Mouse (Mus musculus) kidney, adult 11 months (tissue): ENCODE measurements around the gene Max.
A peak's percentile ranks its signal among the peaks of the same experiment; 100 is the strongest.

ENCODE experiments used
- DNase-seq: peaks from one replicate; pipeline ENCODE4 v3.0.0; 2022

Gene Max

GRCm38 (mm10) chr12:76961932-76962891 lies at the start of gene Max:
Gene Max, minus strand, starts transcription at chr12:76962201.
- DNase-seq: peak; percentile 100

DNA sequence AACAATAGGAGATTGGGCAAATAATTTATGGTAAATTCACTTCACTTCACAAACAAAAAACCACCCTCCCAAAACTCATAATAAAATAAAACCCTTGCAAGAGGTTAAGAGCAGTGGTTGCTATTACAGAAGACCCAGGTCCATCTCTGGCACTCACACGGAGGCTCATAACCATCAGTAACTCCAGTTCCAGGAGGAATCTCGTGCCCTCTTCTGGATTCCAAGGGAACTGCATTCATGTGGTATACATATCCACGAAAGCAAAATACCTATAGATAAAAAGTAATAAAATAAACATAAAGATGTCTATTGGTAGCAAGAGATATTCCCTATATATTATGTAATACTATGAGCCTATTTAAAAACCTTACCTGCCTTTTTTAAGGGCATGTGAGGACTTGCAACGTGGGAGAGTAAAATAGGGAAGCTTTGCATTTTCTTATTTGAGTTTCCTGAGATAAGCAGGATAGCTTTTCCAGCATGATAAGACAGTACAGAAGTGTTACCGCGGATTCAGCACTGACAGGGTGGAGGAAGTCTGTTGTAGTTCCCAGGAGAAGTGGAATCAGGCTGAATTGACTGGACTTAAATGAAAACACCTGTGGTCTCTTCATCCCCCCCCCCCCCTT lies 49.2 kb upstream of the Max start:
- no peak for DNase-seq

DNA sequence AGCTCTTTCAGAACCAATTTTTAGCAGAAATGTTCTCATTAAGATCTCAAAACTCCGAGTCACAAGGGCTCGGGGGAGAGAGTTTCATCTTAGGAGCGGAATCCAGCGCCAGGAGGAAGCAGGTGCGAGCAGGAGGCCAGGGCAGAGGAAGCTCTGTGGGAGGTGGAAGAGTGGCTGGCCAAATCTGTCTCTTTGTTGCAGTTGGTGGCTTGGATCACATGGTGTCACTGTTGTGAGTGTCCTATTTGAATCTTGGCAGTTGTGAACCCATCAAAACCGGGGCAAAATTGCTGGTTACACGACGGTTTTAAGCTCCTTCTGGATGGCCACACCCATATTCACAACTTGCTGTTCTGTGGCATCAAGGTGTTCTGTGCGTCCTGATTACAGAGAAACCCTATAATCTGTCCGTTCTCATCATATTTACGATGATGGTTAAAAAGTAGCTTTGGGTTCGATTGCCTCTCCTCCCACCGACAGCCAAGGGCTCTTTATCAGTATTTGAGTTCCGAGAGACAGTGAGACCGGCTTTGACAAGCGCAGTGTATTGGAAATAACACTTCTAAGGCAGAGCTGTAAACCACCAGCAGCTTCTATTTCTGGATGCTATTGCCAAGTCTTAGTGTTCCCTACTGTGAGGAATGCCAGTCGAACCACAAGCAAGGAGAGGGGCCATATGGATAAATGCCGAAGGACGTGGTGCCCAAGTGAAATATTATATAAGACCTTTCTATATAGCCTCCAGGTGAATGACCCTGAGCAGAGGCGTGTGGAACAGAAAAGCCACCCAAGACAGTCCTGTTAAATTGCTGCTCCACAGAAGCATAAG lies 47.4 kb upstream of the Max start:
- no peak for DNase-seq

DNA sequence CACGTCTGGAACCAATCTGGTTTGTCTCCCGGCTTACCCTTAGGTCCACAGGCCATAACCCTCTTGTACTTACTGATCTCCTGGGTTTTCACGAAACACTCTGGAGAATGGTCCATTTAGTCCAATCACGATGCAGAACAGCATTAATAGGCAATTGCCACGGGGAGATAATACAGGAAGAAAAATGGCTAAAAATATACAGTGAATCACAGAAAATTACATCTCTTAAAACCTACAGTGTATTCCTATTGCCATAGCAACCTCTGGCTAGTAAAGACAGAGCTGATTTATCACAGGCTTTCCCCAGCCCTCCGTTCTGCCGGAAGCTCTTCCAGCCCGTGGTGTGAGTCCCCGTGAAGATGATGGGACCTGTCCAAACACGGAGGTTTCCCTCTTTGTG lies 42.9 kb upstream of the Max start:
- DNase-seq: no peak

- DNase-seq: no peak
Observed at GRCm38 (mm10) chr12:77002551-77003228, 40.7 kb upstream of the Max start.

GRCm38 (mm10) chr12:77001312-77001711 lies 39.3 kb upstream of the Max start:
- no peak for DNase-seq

- peak; percentile 41 for DNase-seq
Observed at GRCm38 (mm10) chr12:77000705-77001284, 38.8 kb upstream of the Max start.

DNA sequence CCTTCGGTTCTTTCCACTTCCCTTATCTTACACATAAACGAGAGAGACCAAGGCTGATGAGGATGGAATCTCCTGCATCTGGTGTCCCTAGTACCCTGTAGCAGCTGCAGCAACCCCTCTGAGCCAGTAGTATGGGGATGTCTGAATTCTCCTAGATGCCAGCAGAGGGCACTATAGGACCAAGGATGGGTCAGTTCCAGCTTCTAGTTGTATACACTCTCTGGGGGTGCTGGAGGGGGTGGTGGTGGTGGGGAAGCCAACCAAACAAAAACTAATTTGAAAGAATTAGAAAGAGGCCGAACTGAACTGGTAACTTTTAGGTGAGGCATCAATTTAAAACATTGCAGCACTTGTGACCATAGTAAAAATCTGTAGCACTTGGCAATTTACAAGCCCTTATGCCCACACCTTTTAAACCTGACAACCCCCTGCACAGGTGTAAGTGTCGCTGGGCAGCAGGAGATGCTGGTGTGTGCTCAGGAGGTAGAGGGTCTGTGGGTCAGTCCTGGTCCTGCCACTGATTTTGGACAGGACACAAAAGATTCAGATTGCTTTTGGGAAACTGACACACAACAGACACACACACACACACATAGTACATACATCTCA lies 38.2 kb upstream of the Max start:
- DNase-seq: peak; percentile 33

GRCm38 (mm10) chr12:76994766-76995165 lies 32.8 kb upstream of the Max start:
- no peak for DNase-seq

GRCm38 (mm10) chr12:76992891-76993529 lies 31.0 kb upstream of the Max start:
- DNase-seq: no peak

- no peak for DNase-seq
Observed at GRCm38 (mm10) chr12:76982818-76983471, 20.9 kb upstream of the Max start.

- no peak for DNase-seq
Observed at GRCm38 (mm10) chr12:76979530-76979929, 17.5 kb upstream of the Max start.

GRCm38 (mm10) chr12:76972669-76973068 lies 10.7 kb upstream of the Max start:
- DNase-seq: no peak

GRCm38 (mm10) chr12:76972241-76972640 lies 10.2 kb upstream of the Max start:
- no peak for DNase-seq

- DNase-seq: no peak
Observed at GRCm38 (mm10) chr12:76971642-76972221, 9.7 kb upstream of the Max start.

DNA sequence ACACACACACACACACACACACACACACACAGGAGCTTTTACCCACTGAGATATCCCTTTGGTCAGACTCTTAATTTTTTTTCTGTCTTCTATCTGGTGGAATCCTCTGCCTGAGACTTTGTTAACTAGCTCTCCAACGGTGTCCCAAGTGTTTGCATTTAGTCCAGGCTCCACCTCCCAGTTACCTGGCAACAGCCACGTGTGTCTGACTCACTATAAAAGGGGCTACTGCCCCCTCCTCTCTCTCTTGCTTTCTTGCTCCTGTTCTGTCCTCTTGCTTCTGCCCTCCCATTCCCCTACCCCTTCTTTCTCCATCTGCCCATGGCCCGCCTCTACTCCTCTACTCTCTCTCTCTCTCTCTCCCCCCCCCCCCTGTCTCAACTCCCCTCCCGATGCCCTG lies 3.9 kb upstream of the Max start:
- DNase-seq: no peak

GRCm38 (mm10) chr12:76965089-76965488 lies 3.1 kb upstream of the Max start:
- no peak for DNase-seq

GRCm38 (mm10) chr12:76961052-76961931 lies 709 bp downstream of the Max start:
- peak; percentile 41 for DNase-seq

GRCm38 (mm10) chr12:76957688-76958087 lies 4.3 kb downstream of the Max start:
- no peak for DNase-seq
